ENCODE assay signal across 8 mouse cellular contexts in the genomic region with DNA sequence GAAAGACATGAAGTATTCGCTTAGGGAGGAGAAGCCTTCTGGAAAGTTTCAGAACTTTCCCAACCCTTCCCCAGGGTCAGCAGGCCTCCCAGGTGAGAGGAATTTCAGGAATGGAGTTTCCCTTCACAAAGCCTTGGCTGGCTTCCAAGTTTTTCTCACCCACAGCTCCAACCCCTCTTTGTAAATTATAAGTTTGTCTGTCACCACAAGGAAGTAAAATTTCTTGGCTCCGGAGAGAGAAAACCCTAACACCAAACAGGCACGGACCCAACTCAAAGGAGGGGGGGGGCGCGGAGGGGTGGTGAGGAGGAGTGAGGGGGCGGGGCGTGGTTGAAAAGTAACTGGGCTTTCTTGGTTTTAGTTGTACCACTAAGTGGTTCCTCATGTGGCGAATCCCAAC. TPM values are rescaled to one million over a fixed set of nuclear protein-coding genes. Genes with fewer than 3 reads are reported as not detected.
DNase-seq lines count a peak whose midpoint lies in the region; ATAC-seq and TF ChIP-seq lines count a peak whose summit lies in the region.

No protein-coding gene starts in this region.

- peak overlapping the region; percentile 94 for H3K4me2 ChIP-seq in lung, embryonic 14.5 days

- H3K9ac ChIP-seq in lung, embryonic 14.5 days: peak overlapping the region; percentile 63

- peaks cover 3% of the 10 kb centered on the region; the same call in 1 of the 2 replicates for H3K4me1 ChIP-seq in lung, embryonic 14.5 days (ENCODE audit: insufficient read depth)

- 3% methylated on average over 8 of the region's 8 CpGs for WGBS in lung, embryonic 14.5 days

- H3K27ac ChIP-seq in lung, embryonic 14.5 days (ENCODE audit: low read depth): peak overlapping the region; percentile 77

- TF ChIP-seq CTCF in lung, embryonic 14.5 days (IDR thresholded peaks at IDR 0.05; ENCODE audit: low read depth): no peak

- peak; percentile 20 for DNase-seq in ovary, adult 18-20 months (ENCODE audit: low spot score)
- no peak for DNase-seq in ovary, postnatal 10 days (ENCODE audit: low spot score)
- DNase-seq in heart, adult 8-10 months (ENCODE audit: low spot score): peak; percentile 24
- peak; percentile 69 for DNase-seq in kidney, adult 18-20 months
- DNase-seq in lung, embryonic 14.5 days: peak; percentile 87
- peak; percentile 17 for DNase-seq in skeletal muscle tissue, adult 2 months (ENCODE audit: low read depth, low spot score)
- no peak for DNase-seq in layer of hippocampus, adult 9-11 months

- no peaks in the 10 kb centered on the region for H3K27me3 ChIP-seq in lung, embryonic 14.5 days (ENCODE audit: insufficient read depth, low read length)

- no peaks in the 10 kb centered on the region for H3K36me3 ChIP-seq in lung, embryonic 14.5 days (ENCODE audit: insufficient read depth)

- H3K4me3 ChIP-seq in lung, embryonic 14.5 days (ENCODE audit: low read depth, low read length): peak overlapping the region; percentile 67

- H3K9me3 ChIP-seq in lung, embryonic 14.5 days (ENCODE audit: low read depth, low read length): no peaks in the 10 kb centered on the region

- ATAC-seq in common myeloid progenitor, adult 5-6 weeks (replicated peaks; ENCODE audit: low read depth, poor library complexity, severe bottlenecking): peak; percentile 36
- ATAC-seq in lung, embryonic 14.5 days (ENCODE audit: insufficient read depth): peak; percentile 77

RNA-seq across cellular contexts. Expression of gene Rab32, which starts 1.0 kb away (rescaled TPM):
- 18.2 and 25.1 TPM in 2 replicates for total RNA-seq in common myeloid progenitor, adult 5-6 weeks (2017)
- 1 to 10 TPM; 1.5 to 3.3 (median 1.8) TPM for total RNA-seq in heart, adult 8-10 months (2022)
- polyA plus RNA-seq in lung, embryonic 14.5 days (2014; fragmentation: Nextera tagmentation; extraction: Ambion mirVana): 25.7 and 26.2 TPM in 2 replicates

Comparison
In these comparisons a context has a peak if more than half of its experiments do, and no peak if none do; other contexts are left out.
1. DNase-seq: peak in ovary, adult 18-20 months (single experiment), heart, adult 8-10 months (single experiment), kidney, adult 18-20 months (single experiment), lung, embryonic 14.5 days (single experiment) and skeletal muscle tissue, adult 2 months (single experiment); none in ovary, postnatal 10 days (single experiment) and layer of hippocampus, adult 9-11 months (single experiment).